In genomic region chr10:20915623-20916045, GRCm38 (mm10) we compare ENCODE assay signal across 7 mouse cellular contexts. TPM values are rescaled to one million over a fixed set of nuclear protein-coding genes. Genes with fewer than 3 reads are reported as not detected.
DNase-seq lines count a peak whose midpoint lies in the region; ATAC-seq and TF ChIP-seq lines count a peak whose summit lies in the region.

No protein-coding gene starts in this region.

- no peak overlapping the region for H3K27ac ChIP-seq in liver, embryonic 11.5 days (ENCODE audit: low read depth, low read length)
- no peak overlapping the region for H3K27ac ChIP-seq in lung, embryonic 14.5 days (ENCODE audit: low read depth)
- H3K27ac ChIP-seq in small intestine, adult 2 months (ENCODE audit: insufficient read depth, low read depth, low read length), result no peak overlapping the region

- H3K36me3 ChIP-seq in liver, embryonic 11.5 days (ENCODE audit: control insufficient read depth, insufficient read depth, low read length), result no peaks in the 10 kb centered on the region
- H3K36me3 ChIP-seq in lung, embryonic 14.5 days (ENCODE audit: insufficient read depth), result no peaks in the 10 kb centered on the region
- H3K36me3 ChIP-seq in small intestine, adult 2 months (ENCODE audit: control insufficient read depth, insufficient read depth, low read length), result no peaks in the 10 kb centered on the region

- H3K9me3 ChIP-seq in liver, embryonic 11.5 days (ENCODE audit: control insufficient read depth, low read length), result no peaks in the 10 kb centered on the region
- H3K9me3 ChIP-seq in lung, embryonic 14.5 days (ENCODE audit: low read depth, low read length), result no peaks in the 10 kb centered on the region

- no peak overlapping the region for H3K9ac ChIP-seq in liver, embryonic 11.5 days (ENCODE audit: low read depth, low read length)
- no peak overlapping the region for H3K9ac ChIP-seq in lung, embryonic 14.5 days

- intact Hi-C loops in gastrocnemius, postnatal 14 days (cut with DNase I; ENCODE audit: low total_unique reads), result no loop called here

- DNase-seq in liver (peak; percentile 80), MN1 (ENCODE audit: low spot score) (peak; percentile 68)
- no peak for DNase-seq in liver, embryonic 11.5 days (ENCODE audit: low spot score)
- DNase-seq in c-Kit-negative CD71-positive TER-119-positive erythroid progenitor cells, embryonic 14.5 days (ENCODE audit: low read depth, low spot score), result peak; percentile 50
- peak; percentile 28 for DNase-seq in gastrocnemius, postnatal 14 days
- DNase-seq in lung, embryonic 14.5 days, result peak; percentile 69

- no peak for ATAC-seq in liver, embryonic 11.5 days (replicated peaks; ENCODE audit: low FRiP score)
- ATAC-seq in lung, embryonic 14.5 days (ENCODE audit: insufficient read depth), result peak; percentile 38; the same call in 1 of the 2 replicates

- peak; percentile 66 for TF ChIP-seq CTCF in lung, embryonic 14.5 days (IDR thresholded peaks at IDR 0.05; ENCODE audit: low read depth)
- peak; percentile 53; the same call in 1 of the 2 replicates for TF ChIP-seq CTCF in small intestine, adult 2 months (IDR thresholded peaks at IDR 0.05; ENCODE audit: extremely low read depth, insufficient read length, insufficient replicate concordance, low read depth, low read length)

- no peak for TF ChIP-seq POLR2A in small intestine, adult 2 months (IDR thresholded peaks at IDR 0.05; ENCODE audit: low read depth, low read length)

- 67% methylated on average over 7 of the region's 7 CpGs for WGBS in liver, embryonic 11.5 days
- 61% methylated on average over 7 of the region's 7 CpGs for WGBS in lung, embryonic 14.5 days
- 65% methylated on average over 7 of the region's 7 CpGs for whole genome bisulfite sequencing in small intestine, adult 2 months

- no peak overlapping the region for H3K4me3 ChIP-seq in liver, embryonic 11.5 days (ENCODE audit: low read depth, low read length)
- no peak overlapping the region for H3K4me3 ChIP-seq in lung, embryonic 14.5 days (ENCODE audit: low read depth, low read length)
- no peak overlapping the region for H3K4me3 ChIP-seq in small intestine, adult 2 months (ENCODE audit: low read depth, low read length)

- no peaks in the 10 kb centered on the region for H3K27me3 ChIP-seq in liver, embryonic 11.5 days (replicated peaks; ENCODE audit: control insufficient read depth, insufficient read depth, low read length)
- H3K27me3 ChIP-seq in lung, embryonic 14.5 days (ENCODE audit: insufficient read depth, low read length), result no peaks in the 10 kb centered on the region
- H3K27me3 ChIP-seq in small intestine, adult 2 months (ENCODE audit: control insufficient read depth, insufficient read depth, low read length), result no peaks in the 10 kb centered on the region; the same call in 1 of the 2 replicates

- H3K4me2 ChIP-seq in liver, embryonic 11.5 days, result no peak overlapping the region
- no peak overlapping the region for H3K4me2 ChIP-seq in lung, embryonic 14.5 days

- H3K4me1 ChIP-seq in liver, embryonic 11.5 days (replicated peaks; ENCODE audit: control insufficient read depth, insufficient read depth, low read length), result peaks cover 10% of the 10 kb centered on the region
- H3K4me1 ChIP-seq in lung, embryonic 14.5 days (ENCODE audit: insufficient read depth), result no peaks in the 10 kb centered on the region
- no peaks in the 10 kb centered on the region for H3K4me1 ChIP-seq in small intestine, adult 2 months (ENCODE audit: control insufficient read depth, insufficient read depth, insufficient read length, low read length)

RNA-seq across cellular contexts. Expression of gene Ahi1, which starts 36.7 kb away (rescaled TPM):
- 6.9 and 7.4 TPM in 2 replicates for polyA plus RNA-seq in liver, embryonic 11.5 days (2014; fragmentation: Nextera tagmentation; extraction: Ambion mirVana)
- total RNA-seq in gastrocnemius, postnatal 14 days (2021), result 1 to 10 TPM; 1.2 to 1.6 TPM
- 7.9 and 8.1 TPM in 2 replicates for polyA plus RNA-seq in lung, embryonic 14.5 days (2014; fragmentation: Nextera tagmentation; extraction: Ambion mirVana)
- 0.60 and 0.90 TPM in 2 replicates for polyA plus RNA-seq in small intestine, adult 2 months (2012; rRNA removed)
